Mouse (Mus musculus) small intestine, adult 2 months (tissue): ENCODE data around the gene Cpm.

Experiments used
- CTCF ChIP-seq: fragments of 200-500 bp; IDR thresholded peaks from 2 replicates; pipeline ENCODE4 v1.5.1; 2012; ENCODE audit warnings: low read depth, mild to moderate bottlenecking, control low read depth, inconsistent platforms, low read length, moderate library complexity, mixed read lengths; ENCODE audit not compliant: insufficient replicate concordance, insufficient read length; ENCODE audit errors: extremely low read depth
- POLR2A ChIP-seq: fragments of 200-500 bp; IDR thresholded peaks from 2 replicates; pipeline ENCODE4 v1.6.1; 2012; ENCODE audit warnings: low read depth, mild to moderate bottlenecking, control low read depth, inconsistent platforms, low read length, moderate library complexity

DNA sequence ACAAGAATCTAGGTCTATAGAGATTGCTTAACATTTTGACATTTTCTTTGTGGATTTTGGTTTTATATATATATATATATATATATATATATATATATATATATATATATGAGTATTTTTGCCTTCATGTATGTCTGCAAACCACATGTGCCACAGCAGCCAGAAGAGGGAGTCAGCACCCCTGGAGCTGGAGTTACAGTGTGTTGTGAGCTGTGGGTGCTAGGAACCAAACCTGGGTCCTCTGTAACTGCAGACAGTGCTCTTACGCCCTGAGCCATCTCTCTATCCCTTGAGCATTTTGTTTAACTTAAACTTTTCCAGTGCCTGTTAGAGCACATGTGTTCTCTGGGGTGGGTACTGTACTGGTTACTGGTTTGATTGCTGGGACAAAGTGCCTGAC is 44.6 kb downstream of the Cpm start:
- TF ChIP-seq POLR2A (no peak), CTCF (no peak)
